ENCODE assay signal across 16 mouse cellular contexts in genomic region chr11:98839897-98840296, GRCm38 (mm10). TPM values are rescaled to one million over a fixed set of nuclear protein-coding genes. Genes with fewer than 3 reads are reported as not detected.
A peak's percentile ranks its signal among the peaks of the same experiment; 100 is the strongest.
DNase-seq lines count a peak whose midpoint lies in the region; ATAC-seq and TF ChIP-seq lines count a peak whose summit lies in the region.
"Had no signal": no experiment of that assay in that cellular context is flagged by ENCODE, and none has a peak within 500 bp of the region (broad histone marks: within the 10 kb centered on the region; RNA-seq: fewer than 3 reads in every experiment).

No protein-coding gene starts in this region.

- no peak overlapping the region for H3K27ac ChIP-seq in kidney, embryonic 15.5 days
- no peak overlapping the region for H3K27ac ChIP-seq in small intestine, adult 2 months (ENCODE audit: insufficient read depth, low read depth, low read length)
- H3K27ac ChIP-seq: embryonic facial prominence, embryonic 12.5 days; forebrain, embryonic 10.5 days; hindbrain, embryonic 12.5 days; limb, embryonic 12.5 days; liver, embryonic 14.5 days; midbrain, embryonic 12.5 days had no signal

- peaks cover 23% of the 10 kb centered on the region for H3K27me3 ChIP-seq in kidney, embryonic 15.5 days
- 0 out of 2 replicates have a peak, but pooled peaks cover 4% of the 10 kb centered on the region for H3K27me3 ChIP-seq in small intestine, adult 2 months (ENCODE audit: control insufficient read depth, insufficient read depth, low read length)

- H3K4me1 ChIP-seq in kidney, embryonic 15.5 days: peaks cover 46% of the 10 kb centered on the region
- H3K4me1 ChIP-seq in small intestine, adult 2 months (ENCODE audit: control insufficient read depth, insufficient read depth, insufficient read length, low read length): peaks cover 20% of the 10 kb centered on the region

- TF ChIP-seq POLR2A in small intestine, adult 2 months (IDR thresholded peaks at IDR 0.05; ENCODE audit: low read depth, low read length): no peak

- WGBS in kidney, embryonic 15.5 days: 36% methylated on average over 8 of the region's 10 CpGs
- WGBS in small intestine, adult 2 months: 21% methylated on average over 10 of the region's 10 CpGs

- H3K9ac ChIP-seq in kidney, embryonic 15.5 days: no peak overlapping the region
- H3K9ac ChIP-seq: embryonic facial prominence, embryonic 12.5 days; forebrain, postnatal 0 days; hindbrain, embryonic 12.5 days; limb, embryonic 12.5 days; liver, embryonic 14.5 days; midbrain, embryonic 12.5 days had no signal

- no peak for TF ChIP-seq CTCF in small intestine, adult 2 months (IDR thresholded peaks at IDR 0.05; ENCODE audit: extremely low read depth, insufficient read length, insufficient replicate concordance, low read depth, low read length)

- no peak for ATAC-seq in kidney, embryonic 15.5 days (replicated peaks; ENCODE audit: low FRiP score)
- no peak for ATAC-seq in erythroid progenitor cell, adult 5-6 weeks (replicated peaks; ENCODE audit: low FRiP score, poor library complexity, severe bottlenecking)
- ATAC-seq: forebrain, postnatal 0 days had no signal

- H3K4me3 ChIP-seq in kidney, embryonic 15.5 days (replicated peaks): no peak overlapping the region
- peak overlapping the region; percentile 22 for H3K4me3 ChIP-seq in small intestine, adult 2 months (ENCODE audit: low read depth, low read length)
- H3K4me3 ChIP-seq: embryonic facial prominence, embryonic 12.5 days; forebrain, embryonic 10.5 days; hindbrain, embryonic 12.5 days; limb, embryonic 12.5 days; midbrain, embryonic 12.5 days had no signal

- H3K9me3 ChIP-seq in kidney, embryonic 15.5 days (replicated peaks): no peaks in the 10 kb centered on the region
- H3K9me3 ChIP-seq: embryonic facial prominence, embryonic 12.5 days; forebrain, embryonic 10.5 days; hindbrain, embryonic 12.5 days; limb, embryonic 12.5 days; midbrain, embryonic 12.5 days had no signal

- no peaks in the 10 kb centered on the region for H3K36me3 ChIP-seq in kidney, embryonic 15.5 days
- H3K36me3 ChIP-seq in small intestine, adult 2 months (ENCODE audit: control insufficient read depth, insufficient read depth, low read length): peaks cover 1% of the 10 kb centered on the region; the same call in 1 of the 2 replicates
- H3K36me3 ChIP-seq: embryonic facial prominence, embryonic 12.5 days; forebrain, embryonic 10.5 days; hindbrain, embryonic 12.5 days; midbrain, embryonic 12.5 days had no signal

- H3K4me2 ChIP-seq in kidney, embryonic 15.5 days: 0 out of 2 replicates have a peak overlapping the region, but pooled peaks have one; percentile 3
- H3K4me2 ChIP-seq: embryonic facial prominence, embryonic 12.5 days; hindbrain, embryonic 12.5 days; limb, embryonic 12.5 days; midbrain, embryonic 12.5 days had no signal

- no peak for DNase-seq in kidney, postnatal 36 days
- DNase-seq in spleen, postnatal 36 days (ENCODE audit: low spot score in 2 of 2): peak; percentile 64 to 65
- DNase-seq in spleen, adult 18-20 months: no peak
- peak; percentile 47 for DNase-seq in thymus, postnatal 25 days
- no peak for DNase-seq in lung, postnatal 10 days
- DNase-seq: forebrain, postnatal 0 days had no signal

RNA-seq across cellular contexts. Expression of gene Rapgefl1, which starts 3.3 kb away (rescaled TPM):
- polyA plus RNA-seq in kidney, embryonic 15.5 days (2015; fragmentation: Nextera tagmentation; extraction: Ambion mirVana): 1.6 and 1.7 TPM in 2 replicates
- polyA plus RNA-seq in small intestine, adult 2 months (2012; rRNA removed): 11.4 and 47.6 TPM in 2 replicates
- 6.7 TPM in 1 of 2 replicates, not detected in the other for total RNA-seq in erythroid progenitor cell, adult 5-6 weeks (2015; ENCODE audit: low replicate concordance)
- total RNA-seq in erythroid progenitor cell, adult 5-6 weeks (2017; ENCODE audit: low replicate concordance): 1.5 TPM in 1 of 2 replicates, not detected in the other
- total RNA-seq: monocyte, adult 5-6 weeks had no signal

RNA-seq across cellular contexts. Expression of gene Wipf2, which starts 23.5 kb away (rescaled TPM):
- 4.2 and 5.2 TPM in 2 replicates for polyA plus RNA-seq in kidney, embryonic 15.5 days (2015; fragmentation: Nextera tagmentation; extraction: Ambion mirVana)
- 11.4 and 27.3 TPM in 2 replicates for polyA plus RNA-seq in small intestine, adult 2 months (2012; rRNA removed)
- total RNA-seq in erythroid progenitor cell, adult 5-6 weeks (2015; ENCODE audit: low replicate concordance): 15.1 and 36.0 TPM in 2 replicates
- 8.2 and 8.9 TPM in 2 replicates for total RNA-seq in erythroid progenitor cell, adult 5-6 weeks (2017; ENCODE audit: low replicate concordance)

RNA-seq across cellular contexts. Expression of gene Casc3, which starts 35.2 kb away (rescaled TPM):
- 40.6 and 40.8 TPM in 2 replicates for polyA plus RNA-seq in kidney, embryonic 15.5 days (2015; fragmentation: Nextera tagmentation; extraction: Ambion mirVana)
- polyA plus RNA-seq in small intestine, adult 2 months (2012; rRNA removed): 11.7 and 22.0 TPM in 2 replicates
- total RNA-seq in erythroid progenitor cell, adult 5-6 weeks (2015; ENCODE audit: low replicate concordance): 41.8 and 60.4 TPM in 2 replicates
- total RNA-seq in erythroid progenitor cell, adult 5-6 weeks (2017; ENCODE audit: low replicate concordance): 59.2 and 92.7 TPM in 2 replicates

RNA-seq across cellular contexts. Expression of gene Msl1, which starts 44.6 kb away (rescaled TPM):
- 25.1 and 25.8 TPM in 2 replicates for polyA plus RNA-seq in kidney, embryonic 15.5 days (2015; fragmentation: Nextera tagmentation; extraction: Ambion mirVana)
- 19.8 and 38.5 TPM in 2 replicates for polyA plus RNA-seq in small intestine, adult 2 months (2012; rRNA removed)
- 43.6 and 44.7 TPM in 2 replicates for total RNA-seq in erythroid progenitor cell, adult 5-6 weeks (2015; ENCODE audit: low replicate concordance)
- total RNA-seq in erythroid progenitor cell, adult 5-6 weeks (2017; ENCODE audit: low replicate concordance): 29.5 and 35.5 TPM in 2 replicates

Comparison
In these comparisons a context has a peak if more than half of its experiments do, and no peak if none do; other contexts are left out.
1. DNase-seq: peak in spleen, postnatal 36 days (2 of 2) and thymus, postnatal 25 days (single experiment); none in kidney, postnatal 36 days (0 of 2), spleen, adult 18-20 months (0 of 2) and lung, postnatal 10 days (single experiment).